Mouse (Mus musculus) lung, adult 18-20 months (tissue): ENCODE data around the gene Mark1.

Experiments
- DNase-seq, 2 experiments: peaks; one replicate each; pipeline ENCODE4 v3.0.0; 2022; ENCODE audit warnings: mixed read lengths in 2 of 2

The Mark1 gene

DNA sequence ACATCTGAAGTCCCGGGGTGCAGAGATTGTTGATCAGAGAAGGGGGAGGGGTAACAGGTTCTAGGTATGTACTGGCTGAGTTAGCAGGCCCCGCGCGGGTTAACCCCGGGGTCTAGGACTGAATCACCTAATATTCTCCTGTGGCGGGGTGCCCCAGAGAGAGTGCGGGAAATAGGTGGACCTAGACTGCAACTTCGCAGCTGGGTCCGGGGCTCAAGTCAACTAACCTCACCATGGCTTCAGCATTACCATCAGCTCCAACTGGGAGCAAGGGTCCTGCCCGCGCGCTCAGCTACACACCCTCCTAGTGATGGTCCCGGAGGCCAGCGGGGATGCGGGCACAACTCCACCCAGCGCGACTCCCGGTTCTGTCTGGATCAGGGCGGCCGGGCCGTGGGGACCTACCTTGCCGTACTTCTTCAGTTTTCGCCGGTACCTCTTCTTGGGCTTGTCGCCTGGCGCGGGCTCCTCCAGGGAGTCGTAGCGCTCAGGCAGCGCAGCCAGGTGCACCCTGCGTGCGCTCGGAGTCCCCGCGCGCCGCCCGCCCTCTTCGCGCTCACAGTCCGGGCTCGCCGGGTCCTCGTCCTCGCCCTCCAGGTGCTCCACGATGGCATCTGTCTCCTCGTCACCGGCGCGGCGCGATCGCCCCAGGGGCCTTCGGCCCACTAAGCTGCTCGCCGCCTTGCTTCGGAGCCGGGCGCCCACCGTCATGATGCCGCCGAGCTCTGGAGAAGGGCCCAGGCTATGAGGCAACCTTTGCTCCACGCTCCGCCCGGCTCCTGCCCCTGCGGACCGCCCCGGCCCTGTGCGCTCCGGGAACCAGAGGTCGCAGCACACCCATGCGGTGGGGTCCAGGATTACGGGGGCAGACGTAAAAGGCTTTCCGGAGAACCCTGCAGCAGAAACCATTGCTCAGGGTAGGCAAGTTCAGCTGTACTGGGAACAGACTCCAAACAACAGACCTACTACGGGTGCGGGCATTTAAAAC lies 116.8 kb downstream of the Mark1 start, which contains the start of gene C130074G19Rik:
Gene C130074G19Rik (minus strand): TSS at position 938 of the 988 bp plus-strand sequence.
- peak; percentile 87 to 90 for DNase-seq

DNA sequence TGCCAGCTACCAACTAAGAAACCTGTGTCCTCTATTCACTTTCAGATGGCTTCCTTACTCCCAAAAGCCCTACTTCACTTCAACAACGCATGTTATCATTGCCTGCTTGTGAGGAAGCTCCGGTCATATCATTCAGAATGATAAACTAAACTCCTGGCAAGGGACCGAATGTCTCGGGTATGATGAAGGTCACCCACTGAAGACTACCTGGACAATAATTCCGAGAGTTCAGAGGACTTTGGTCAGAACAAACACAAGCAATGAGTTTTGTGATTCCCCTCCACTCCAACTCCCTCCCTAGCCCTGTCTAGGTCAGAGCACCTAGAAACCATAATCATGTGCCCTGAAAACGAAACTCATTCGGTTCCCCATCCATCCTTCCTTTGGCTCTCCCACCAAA lies 117.5 kb downstream of the Mark1 start:
- DNase-seq, result no peak

DNA sequence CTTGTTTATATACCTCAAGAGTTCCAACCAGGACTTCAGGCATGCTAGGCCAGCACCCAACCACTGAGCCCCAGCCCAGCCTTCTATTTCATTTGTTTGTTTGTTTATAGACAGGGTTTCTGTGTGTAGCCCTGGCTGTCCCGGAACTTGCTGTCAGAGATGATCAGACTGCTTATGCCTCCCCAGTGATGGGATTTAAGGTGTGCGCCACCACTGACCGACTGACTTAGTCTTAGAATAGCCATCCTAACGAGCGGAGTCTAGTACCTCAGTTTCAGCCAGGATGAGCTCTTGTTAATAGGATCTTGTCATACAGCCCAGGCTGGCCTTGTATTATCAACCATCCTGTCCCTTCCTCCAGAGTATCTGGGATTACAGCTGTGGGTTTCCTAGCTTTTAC lies 118.2 kb downstream of the Mark1 start:
- DNase-seq, result no peak

DNA sequence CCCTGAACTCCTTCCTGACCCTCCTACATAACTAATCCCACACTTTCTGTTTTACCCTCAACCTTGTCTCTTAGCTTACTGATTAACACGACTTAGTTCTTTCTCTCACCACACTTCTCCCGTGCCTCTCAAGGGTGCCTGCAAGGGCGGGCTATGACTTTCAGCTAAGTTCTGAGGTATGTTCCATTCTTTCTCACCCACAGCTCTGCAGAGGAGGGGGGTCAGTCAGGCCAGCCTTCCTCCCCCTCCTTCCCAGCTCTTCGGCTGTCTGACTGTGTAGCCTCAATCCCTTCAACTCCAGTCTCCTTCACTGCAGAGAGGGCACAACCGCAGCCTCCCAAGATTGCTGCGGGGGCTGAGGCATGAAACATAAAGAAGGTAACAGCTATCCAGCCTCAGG lies 120.5 kb downstream of the Mark1 start:
- no peak for DNase-seq

DNA sequence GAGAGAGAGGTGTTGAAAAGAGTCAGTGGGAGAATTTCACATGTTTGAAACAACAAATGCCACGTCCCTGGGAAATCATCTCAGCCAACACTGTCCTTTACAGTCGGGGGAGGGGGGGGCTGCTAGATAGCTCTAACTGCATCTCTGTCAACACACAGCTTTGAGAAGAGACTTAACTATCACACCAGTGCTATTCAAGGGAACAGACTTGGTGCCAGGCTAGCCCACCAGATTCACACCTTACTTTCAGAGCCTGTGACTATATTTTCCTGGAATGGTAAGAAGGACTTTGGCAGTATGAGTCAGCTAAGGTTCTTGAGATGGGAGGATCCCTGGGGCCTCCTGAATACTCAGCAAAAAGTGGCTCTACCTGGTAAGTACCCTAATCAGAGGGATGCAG lies 122.1 kb downstream of the Mark1 start:
- DNase-seq, result no peak

DNA sequence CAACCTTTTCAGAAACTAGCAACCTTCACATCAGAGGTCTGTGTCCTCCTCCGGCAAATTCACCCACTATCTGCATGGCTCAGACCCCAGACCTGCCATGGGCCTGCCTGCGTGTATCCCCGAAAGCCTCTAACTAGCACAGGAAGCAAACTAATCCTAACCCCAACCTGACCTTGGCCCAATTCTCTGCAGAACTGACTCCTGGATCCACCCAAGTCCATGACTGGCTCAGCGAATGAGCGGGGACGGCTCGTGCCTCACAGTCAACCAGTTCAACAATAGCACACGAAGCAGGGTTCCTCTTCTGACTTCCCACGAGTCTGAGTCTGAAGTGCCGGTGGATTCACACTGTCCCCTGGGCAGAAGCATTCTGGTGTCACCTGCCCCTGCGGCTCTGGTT lies 125.5 kb downstream of the Mark1 start:
- DNase-seq, result no peak

DNA sequence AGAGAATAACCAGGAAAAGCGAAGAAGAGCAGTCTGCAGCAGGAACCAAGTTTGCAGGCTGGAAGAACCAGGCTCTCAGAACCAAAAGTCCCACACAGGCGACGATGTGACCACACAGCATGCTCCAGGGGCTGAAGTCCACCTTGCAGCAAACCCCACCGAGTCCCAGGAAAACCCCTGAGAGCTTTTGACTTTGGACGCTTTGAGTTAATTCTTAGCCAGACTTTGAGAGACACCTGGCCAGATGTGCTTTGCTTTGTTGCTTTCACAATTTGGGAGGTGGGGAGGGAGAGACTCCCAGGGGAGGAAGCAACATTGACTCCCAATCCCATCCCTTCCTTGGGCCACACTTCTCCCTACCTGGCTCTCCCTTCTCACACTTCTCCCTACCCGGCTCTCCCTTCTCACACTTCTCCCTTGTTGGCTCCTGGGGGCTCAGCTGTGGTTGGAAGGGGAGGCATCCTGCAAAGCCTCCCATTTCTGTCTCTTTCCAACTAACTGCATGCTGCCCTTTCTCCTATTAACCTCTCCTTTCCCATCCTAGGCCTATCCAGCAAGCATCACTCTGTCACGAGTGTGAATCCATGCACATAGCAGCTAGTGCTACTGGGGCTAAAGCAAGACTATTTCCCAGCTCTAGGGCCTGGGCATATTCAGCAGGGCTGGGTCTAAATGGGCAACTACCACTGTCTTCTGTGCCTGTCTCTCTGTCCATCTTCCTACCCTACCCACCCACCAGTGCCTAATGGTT lies 127.1 kb downstream of the Mark1 start:
- no peak for DNase-seq

DNA sequence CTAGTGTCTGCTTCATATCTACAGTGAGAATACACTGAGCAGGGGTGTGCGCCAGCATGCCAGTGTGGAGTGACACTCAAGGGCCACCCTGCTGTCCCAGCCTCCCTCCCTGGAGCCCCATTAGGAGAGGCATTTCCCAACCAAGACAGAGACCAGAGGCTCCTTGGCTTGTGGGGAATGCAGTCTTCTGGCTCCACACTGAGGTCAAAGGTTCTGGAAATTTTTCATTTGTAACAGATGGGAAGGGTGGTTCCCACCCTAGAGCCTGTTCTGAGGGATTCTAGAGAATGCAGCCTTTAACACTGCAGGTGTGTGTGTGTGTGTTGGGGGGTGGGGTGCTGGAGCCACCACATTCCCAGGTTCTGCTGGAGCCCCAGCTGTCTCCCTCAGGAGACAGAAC lies 127.9 kb downstream of the Mark1 start:
- DNase-seq, result peak in 1 of 2 experiments; percentile 41

DNA sequence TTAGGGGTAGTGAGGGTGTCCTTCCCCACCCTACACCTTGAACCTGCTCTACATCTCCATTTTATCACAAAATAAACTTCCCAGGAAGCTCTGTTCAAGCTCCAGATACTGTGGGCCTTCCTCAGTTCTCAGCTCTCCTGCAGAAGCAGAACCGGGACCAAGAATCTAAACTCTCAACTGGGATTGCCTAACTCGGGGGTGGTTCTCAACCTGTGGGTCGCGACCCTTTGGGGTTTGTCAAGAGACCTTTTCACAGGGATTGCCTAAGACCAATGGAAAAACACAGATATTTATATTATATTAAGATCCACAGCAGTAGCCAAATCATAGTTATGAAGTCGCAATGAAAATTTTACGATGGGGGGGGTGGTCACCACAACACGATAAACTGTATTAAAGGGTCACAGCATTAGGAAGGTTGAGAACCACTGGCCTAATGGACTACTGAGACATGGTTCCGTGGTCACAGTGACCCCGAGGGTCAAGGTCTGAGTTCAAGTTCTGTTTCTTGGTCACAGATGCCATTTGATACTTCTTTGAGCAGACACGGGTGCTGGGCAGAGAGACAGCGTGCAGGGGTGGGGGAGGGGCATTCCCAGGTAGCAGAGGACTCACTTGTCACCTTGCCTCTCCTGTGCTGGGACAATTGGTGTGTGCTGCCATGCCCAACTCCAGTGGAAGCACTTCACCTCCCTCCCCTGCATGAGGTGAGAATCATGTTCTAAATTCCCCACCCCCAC lies 128.6 kb downstream of the Mark1 start:
- DNase-seq, result peak; percentile 40 to 67

DNA sequence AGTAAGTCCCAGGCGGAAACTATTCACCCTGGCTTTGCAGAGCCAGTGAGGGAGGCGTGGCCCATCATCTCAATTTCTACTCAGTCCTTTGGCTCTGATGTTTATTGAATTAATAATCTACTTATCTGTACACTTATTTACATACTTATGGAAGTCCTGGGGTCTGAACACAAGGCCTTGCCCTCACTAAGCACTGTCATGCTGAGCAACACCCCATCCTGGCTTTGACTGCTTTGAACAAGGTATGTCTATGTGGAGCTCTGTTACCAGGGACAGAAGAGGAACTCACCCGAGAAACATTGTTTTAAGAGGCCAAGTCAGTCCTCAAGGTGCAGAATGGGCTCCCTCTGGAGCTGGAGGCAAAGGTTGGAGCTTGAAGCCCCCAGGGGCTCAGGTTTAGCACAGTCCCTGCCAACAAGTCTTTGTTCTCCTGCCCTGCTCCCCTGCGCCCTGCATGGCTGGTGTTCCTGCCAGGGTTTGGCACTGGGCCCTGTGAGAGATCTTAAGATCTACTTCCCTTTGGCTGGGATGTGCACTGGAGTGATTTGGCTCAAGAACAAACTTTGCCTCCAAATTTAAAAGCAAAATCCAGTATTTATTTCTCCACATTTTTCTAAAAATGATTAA lies 129.3 kb downstream of the Mark1 start:
- DNase-seq, result peak; percentile 66 to 80

DNA sequence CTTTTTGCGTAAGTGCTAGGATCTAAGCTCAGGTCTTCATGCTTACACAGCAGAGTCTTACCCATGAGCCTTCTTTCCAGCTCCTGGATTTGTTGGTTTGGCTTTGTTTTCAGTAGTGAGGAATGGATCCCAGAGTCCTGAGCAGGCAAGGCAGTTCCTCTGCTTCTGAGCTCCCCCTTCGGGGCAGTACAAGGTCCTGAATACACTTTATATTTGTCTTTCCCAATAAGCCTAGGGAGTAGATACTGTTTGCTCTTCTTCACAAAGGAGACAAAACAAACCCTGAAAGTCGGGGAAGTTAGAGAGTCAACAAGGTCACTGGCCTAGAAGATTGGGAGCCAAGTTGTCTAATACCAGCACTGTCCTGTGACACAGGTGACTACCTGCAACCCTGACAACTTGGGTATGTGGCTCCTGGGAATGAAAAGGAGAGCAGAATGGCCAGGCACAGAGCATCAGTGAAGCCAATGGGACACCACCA lies 131.7 kb downstream of the Mark1 start:
- DNase-seq, result no peak

DNA sequence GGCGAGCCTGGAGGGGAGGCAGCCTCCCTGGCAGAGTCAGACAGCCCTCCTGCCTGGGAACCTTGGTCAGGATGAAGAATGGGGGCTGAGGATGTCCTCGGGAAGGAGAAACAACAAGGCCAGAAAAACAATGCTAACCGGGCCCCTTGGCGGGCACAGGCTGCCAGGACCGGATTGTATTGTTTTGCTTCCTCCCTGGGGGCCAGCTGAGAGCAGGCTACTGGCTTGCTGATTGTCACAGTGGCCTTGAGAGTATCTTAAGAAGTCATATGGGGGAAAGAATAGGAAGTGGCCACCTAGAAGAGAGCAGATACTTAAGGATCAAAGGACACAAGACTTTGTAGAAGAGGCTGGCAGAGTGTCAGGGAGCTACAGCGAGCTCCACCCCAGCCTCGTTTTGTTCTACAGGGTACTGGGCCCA lies 135.0 kb downstream of the Mark1 start:
- peak; percentile 43 to 54 for DNase-seq

DNA sequence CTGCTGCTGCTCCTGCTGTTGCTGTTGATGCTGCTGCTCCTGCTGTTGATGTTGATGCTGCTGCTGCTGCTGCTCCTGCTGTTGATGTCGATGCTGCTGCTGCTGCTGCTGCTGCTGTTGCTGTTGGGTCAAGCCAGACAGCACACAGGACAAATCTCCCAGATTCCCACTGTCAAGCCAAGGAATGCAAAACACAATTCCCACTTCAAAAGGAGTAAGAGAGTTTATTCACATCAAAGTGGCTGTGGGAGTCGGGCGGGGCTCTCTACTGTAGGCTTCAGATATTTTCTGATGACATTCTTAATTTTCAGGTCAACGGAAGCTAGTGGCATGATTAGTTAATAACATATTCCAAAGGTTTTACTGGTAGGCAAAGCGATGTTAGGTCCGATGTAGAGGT lies 136.7 kb downstream of the Mark1 start:
- no peak for DNase-seq

DNA sequence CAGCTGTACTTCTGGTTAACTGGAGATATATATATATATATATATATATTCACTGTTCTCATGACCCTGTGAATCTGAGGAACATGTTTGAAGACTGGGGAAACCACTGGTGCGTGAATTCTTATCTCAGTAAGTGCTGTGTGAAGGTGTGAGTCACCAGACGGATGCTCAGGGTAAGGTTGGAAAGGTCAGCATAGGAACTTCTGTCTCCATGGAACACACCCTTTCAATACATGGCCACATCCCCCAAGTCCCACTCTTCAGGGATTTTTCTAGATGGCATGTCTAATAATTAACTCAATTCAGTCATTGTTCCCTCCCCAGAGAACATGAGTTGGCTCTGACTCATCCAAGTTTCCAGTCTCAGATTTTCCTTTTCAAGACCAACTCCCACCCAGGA lies 137.8 kb downstream of the Mark1 start:
- DNase-seq, result no peak

DNA sequence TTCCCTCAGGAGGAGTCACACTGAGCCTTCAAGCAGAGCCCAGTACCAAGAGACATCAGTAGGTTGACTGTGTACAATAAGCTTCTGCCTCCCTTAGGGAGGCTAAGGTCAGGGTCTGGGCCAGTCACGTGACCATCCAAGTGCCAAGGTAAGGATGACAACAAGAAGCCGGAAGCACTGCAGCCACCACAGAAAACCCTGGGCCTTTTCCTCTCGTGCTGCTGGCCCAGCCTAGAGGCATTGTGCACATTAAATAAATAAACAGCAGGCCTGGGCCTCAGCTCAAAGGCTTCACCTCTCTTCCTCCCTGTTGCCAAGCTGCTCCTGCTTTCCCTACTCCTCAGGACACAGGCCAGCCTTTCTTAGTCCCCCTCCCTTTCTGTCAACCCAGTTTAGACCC lies 139.1 kb downstream of the Mark1 start:
- DNase-seq, result peak; percentile 37 to 55

DNA sequence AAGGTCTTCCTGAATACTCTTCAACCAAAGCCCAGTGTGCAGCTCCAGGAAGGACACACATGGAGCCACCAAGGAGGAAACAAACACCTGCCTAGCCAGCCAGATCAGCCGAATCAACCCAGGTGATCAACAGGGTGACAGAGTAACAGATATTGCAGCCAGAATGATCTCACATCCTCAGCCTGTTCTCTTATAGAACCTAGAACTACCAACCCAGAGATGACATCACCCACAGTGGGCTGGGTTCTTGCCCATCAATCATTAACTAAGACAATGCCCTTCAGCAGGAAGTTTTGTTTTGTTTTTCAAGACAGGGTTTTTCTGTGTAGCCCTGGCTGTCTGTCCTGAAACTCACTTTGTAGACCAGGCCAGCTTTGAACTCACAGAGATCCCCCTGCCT lies 141.1 kb downstream of the Mark1 start:
- peak in 1 of 2 experiments; percentile 58 for DNase-seq

DNA sequence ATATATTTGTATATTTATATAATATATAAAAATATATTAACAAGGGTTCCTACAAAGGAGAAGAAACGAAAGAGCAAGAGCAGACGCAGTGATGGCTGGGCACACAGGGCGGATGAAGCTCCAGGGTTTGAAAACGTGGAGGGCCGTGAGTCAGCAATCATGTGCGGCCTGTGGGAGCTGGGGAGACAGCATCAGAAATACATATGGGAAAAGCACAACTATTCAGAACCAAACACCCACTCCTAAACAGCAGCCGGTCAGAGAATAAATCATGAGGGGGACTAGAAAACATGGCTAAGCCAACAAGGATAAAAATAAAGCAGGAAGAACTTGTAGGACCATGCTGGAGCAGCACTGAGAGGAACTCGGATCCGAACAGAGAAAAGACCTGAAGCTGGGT lies 142.2 kb downstream of the Mark1 start:
- no peak for DNase-seq

DNA sequence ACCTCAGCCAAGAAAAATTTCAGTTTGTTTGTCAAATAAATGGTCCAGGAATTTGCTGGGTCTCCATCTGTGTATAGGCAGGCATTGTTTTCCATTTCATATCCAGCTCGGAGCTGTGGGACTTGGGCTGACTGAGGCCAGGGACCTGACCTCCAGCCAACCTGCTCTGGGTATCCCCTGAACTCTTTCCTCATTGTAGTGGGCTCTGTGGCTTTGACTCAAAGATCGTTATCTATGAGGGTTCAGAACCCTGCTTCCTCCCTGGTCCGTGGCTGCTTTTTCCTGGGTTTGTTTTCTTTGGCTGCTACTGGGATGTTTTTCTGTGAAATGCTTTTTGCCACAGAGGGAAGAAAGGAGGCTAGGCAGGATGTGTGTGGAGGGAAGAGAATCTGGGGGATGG lies 145.4 kb downstream of the Mark1 start:
- DNase-seq, result no peak

DNA sequence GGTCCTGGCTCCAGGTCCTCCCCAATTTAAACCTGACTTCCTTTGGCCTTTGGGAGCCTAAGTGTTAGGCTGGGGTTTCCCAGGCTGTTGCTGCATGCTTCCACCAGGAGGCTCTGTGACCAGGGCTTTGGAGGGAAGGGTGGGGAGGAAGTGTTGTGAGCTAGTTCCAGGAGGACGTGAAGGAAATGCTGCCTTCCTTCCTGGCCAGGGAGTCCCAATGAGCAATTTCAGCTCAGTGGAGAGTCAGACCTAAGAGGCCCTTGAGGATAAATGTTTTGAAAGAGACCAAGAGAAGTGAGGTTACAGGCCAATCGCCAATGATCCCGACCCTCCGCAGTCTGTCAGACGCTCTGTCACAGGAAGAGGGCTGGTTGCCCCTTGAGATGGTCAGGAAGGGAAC lies 146.0 kb downstream of the Mark1 start:
- DNase-seq, result peak; percentile 86 to 91

DNA sequence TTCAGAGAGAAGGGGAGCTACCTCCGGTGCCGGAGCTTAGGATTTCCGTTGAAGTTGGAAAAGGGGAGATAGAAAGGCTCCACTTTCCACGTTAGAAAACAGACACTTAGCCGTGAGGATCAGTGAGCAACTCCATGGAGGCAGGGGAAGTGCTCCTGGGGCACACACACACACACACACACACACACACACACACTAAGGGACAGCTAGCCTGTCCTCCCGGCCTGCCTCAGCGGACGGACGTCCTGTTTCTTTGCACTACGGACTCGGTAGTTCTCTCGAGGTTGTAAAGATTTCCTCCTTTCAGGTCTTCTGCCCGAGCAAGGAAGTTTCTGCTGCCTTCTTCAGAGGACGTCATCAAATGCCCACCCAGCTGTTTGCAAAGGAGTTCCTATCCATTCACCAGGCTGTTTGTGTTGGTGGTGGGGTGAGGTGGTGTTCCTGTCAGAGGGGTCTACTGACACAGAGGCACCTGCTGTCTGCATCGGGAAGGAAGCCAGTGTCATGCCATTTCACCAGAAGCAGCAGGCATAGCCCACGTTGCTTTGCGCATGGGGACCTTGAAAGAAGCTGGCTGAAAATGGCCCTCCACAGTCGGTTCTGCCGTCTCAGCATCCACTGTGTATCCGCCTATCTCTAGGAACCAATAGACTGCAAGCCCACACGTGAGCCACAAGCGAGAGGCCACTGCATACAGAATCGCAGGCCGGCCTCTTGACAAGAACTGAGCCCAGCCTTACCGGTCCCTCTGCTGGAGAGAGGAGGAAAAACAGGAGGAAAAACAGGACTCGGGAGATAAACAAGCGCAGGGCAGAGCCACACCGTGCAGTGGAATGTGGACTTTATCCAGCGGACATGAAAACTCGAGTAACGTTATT lies 147.4 kb downstream of the Mark1 start:
- DNase-seq, result peak; percentile 88 to 94

DNA sequence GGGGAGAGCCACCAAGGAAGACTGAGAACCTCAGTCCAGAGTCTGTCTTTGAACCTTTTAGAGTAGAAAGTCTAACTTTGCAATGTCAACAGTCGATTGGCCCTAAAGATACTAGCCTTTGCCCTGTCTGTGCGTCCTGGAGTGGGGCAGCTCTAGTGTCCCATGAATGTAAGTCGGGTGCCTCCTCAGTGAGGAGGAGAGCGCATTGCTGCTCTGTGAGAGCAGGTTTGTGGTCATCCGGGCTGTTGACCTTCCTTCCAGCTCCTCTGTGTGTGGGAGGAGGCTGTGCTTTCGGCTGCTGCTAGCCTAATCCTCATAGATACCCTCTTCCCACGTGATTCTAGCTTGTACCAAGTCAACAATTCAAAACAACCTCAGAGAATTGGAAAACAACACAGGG lies 148.2 kb downstream of the Mark1 start:
- peak in 1 of 2 experiments; percentile 19 for DNase-seq
